Mouse (Mus musculus) ES-Bruce4 (cell line): ENCODE measurements around the gene Arhgef9. TPM values are rescaled to one million over a fixed set of nuclear protein-coding genes. Genes with fewer than 3 reads are reported as not detected.

Source experiments
- H3K27ac ChIP-seq: 2 replicates; pipeline ENCODE4 v1.5.1; 2012; ENCODE audit warnings: low read length, inconsistent platforms; ENCODE audit not compliant: insufficient read depth
- H3K27me3 ChIP-seq: 2 replicates; pipeline ENCODE4 v1.6.1; 2012; ENCODE audit warnings: mild to moderate bottlenecking, low read length, inconsistent platforms; ENCODE audit not compliant: control insufficient read depth, poor library complexity, insufficient read depth, severe bottlenecking
- H3K36me3 ChIP-seq: 2 replicates; pipeline ENCODE4 v1.6.1; 2012; ENCODE audit warnings: inconsistent platforms, mild to moderate bottlenecking, low read length, moderate library complexity; ENCODE audit not compliant: control insufficient read depth, poor library complexity, insufficient read depth, severe bottlenecking
- H3K4me1 ChIP-seq: one replicate; pipeline ENCODE4 v1.8.1; 2011; ENCODE audit warnings: low read length; ENCODE audit not compliant: control insufficient read depth, insufficient read depth
- H3K4me3 ChIP-seq: 2 replicates; pipeline ENCODE4 v1.5.1; 2011; ENCODE audit warnings: low read depth, mild to moderate bottlenecking, low read length
- H3K9ac ChIP-seq: 2 replicates; pipeline ENCODE4 v1.6.1; 2012; ENCODE audit warnings: low read depth, mild to moderate bottlenecking, inconsistent platforms; ENCODE audit not compliant: poor library complexity, severe bottlenecking
- H3K9me3 ChIP-seq: replicated peaks from 2 replicates; pipeline ENCODE4 v1.6.1; 2012; ENCODE audit warnings: mild to moderate bottlenecking, low read length, inconsistent platforms; ENCODE audit not compliant: control insufficient read depth, poor library complexity, insufficient read depth, severe bottlenecking
- CTCF ChIP-seq: IDR thresholded peaks from one replicate; pipeline ENCODE4 v1.8.1; 2011; ENCODE audit warnings: low read depth, low read length
- EP300 ChIP-seq: IDR thresholded peaks from 2 replicates; pipeline ENCODE4 v1.6.1; 2011; ENCODE audit warnings: low read depth, low read length; ENCODE audit not compliant: insufficient read depth
- POLR2A ChIP-seq: IDR thresholded peaks from one replicate; pipeline ENCODE4 v1.8.1; 2011; ENCODE audit warnings: low read length; ENCODE audit not compliant: insufficient read depth
- polyA plus RNA-seq: library from polyadenylated mRNA; stranded (reverse); fragments of >200 nt; gene quantifications from 2 replicates; pipeline ENCODE4 v1.2.4, GENCODE M21; 2011; ENCODE audit warnings: low read depth; ENCODE audit not compliant: missing spikeins, insufficient read depth, insufficient read length

The Arhgef9 gene
- polyA plus RNA-seq, 1 experiment = 6.0 TPM

DNA sequence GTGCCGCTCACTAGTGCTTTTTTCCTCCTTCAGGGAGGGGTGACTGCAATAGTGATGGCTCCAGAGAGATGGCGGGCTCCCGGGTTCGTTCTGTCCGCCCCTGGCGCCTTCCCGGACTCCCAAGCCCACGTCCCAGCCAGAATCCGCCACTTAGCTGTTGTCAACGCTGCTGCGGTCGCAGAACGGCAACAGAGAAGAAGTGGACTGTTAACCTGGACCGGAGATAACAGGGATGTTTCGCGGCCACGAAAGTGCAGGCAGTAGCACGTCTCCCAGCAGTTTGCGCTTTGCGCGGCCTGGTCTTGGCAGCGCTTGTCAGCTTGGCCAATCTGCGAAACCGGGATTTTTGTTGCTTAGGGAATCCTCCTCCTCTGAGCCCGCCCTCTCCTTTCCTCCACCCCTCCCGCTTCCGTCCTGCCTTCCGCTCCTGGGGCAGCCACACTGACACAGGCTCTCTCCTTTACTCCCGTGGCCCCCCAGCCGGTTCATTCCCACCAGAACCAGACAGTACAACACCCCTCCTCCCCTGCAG is 170.2 kb downstream of the Arhgef9 start, which contains the start of gene Spin4:
Gene Spin4, minus strand, starts transcription at position 322 of the 532 bp plus-strand sequence.
- TF ChIP-seq EP300 (no peak), POLR2A (peak; percentile 23), CTCF (no peak)
- peak within 1 kb of the TSS; percentile 98 for H3K4me3 ChIP-seq
- peak within 1 kb of the TSS; percentile 61 for H3K9ac ChIP-seq
- H3K9me3 ChIP-seq = no peaks in the 10 kb centered on the region
- H3K4me1 ChIP-seq = no peaks in the 10 kb centered on the region
- H3K27me3 ChIP-seq = no peaks in the 10 kb centered on the region
- H3K27ac ChIP-seq = peak within 1 kb of the TSS; percentile 59
- H3K36me3 ChIP-seq = no peaks in the 10 kb centered on the region

GRCm38 (mm10) chrX:95025779-95026360 is 170.8 kb downstream of the Arhgef9 start:
- no peaks in the 10 kb centered on the region for H3K36me3 ChIP-seq
- TF ChIP-seq POLR2A (no peak), EP300 (no peak), CTCF (no peak)
- peak overlapping the region; percentile 98 for H3K4me3 ChIP-seq
- peak overlapping the region; percentile 61 for H3K9ac ChIP-seq
- peak overlapping the region; percentile 59 for H3K27ac ChIP-seq
- no peaks in the 10 kb centered on the region for H3K9me3 ChIP-seq
- no peaks in the 10 kb centered on the region for H3K27me3 ChIP-seq
- H3K4me1 ChIP-seq = no peaks in the 10 kb centered on the region

DNA sequence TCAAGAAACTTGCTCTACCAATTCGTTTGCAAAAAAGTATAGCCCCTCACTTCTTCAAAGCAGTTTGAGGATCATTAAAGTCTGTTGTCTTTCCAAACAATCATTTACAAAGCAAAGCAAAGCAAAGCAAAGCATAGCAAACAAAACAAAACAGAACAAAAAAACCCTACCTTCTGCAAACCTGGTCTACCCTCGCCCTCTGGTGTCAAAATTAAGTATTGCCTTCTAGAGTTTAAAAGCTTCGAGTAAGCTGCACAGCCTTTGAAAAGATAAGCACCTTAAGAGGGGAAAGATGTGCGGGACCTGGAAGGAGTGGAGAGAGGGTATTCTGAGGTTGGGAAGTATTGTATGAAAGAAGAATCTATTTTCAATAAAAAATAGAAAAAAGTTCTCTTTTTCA is 184.6 kb downstream of the Arhgef9 start:
- Histone ChIP-seq H3K4me1 (no peaks in the 10 kb centered on the region), H3K27me3 (no peaks in the 10 kb centered on the region), H3K9me3 (no peaks in the 10 kb centered on the region), H3K36me3 (no peaks in the 10 kb centered on the region), H3K4me3 (no peak overlapping the region), H3K27ac (no peak overlapping the region), H3K9ac (no peak overlapping the region)
- TF ChIP-seq CTCF (no peak), POLR2A (no peak), EP300 (no peak)

Other genes with a start within 250 kb of the Arhgef9 start
- 1.8 and 1.9 TPM in 2 replicates for gene Spin4, start 170.2 kb downstream of the Arhgef9 start, polyA plus RNA-seq
- 10.9 and 11.2 TPM in 2 replicates for gene Amer1, start 248.0 kb upstream of the Arhgef9 start, polyA plus RNA-seq